ENCODE assay signal across 26 mouse cellular contexts in the genomic region with DNA sequence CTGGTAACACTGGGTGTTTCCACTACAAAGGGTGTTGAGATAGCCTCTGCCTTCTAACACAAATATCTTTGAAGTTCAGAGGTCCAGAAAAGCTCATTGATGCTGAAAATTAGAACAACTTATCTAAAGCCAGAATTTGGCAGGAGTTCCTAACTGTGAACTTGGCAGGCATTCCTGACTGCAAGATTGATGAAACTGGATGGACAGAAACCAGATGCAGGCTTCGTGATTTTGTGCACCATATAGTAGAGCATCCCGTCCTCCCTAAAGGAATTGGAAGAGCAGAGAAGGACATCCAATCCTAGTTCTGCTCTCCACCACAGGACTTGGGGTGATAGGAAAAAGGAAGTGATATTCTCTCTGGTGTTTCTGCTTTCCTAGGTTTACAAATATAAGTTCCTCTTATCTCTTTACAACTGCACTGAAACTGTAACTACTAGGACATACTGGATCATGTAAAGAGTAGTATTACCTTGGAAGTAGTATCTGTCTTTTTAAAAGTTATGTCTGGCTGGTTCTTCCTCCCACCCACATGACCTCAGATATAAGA.
A peak's percentile ranks its signal among the peaks of the same experiment; 100 is the strongest.
DNase-seq lines count a peak whose midpoint lies in the region; ATAC-seq and TF ChIP-seq lines count a peak whose summit lies in the region.
"Had no signal": no experiment of that assay in that cellular context is flagged by ENCODE, and none has a peak within 500 bp of the region (broad histone marks: within the 10 kb centered on the region; RNA-seq: fewer than 3 reads in every experiment).

No protein-coding gene starts in this region.

- no peaks in the 10 kb centered on the region for H3K9me3 ChIP-seq in hindbrain, postnatal 0 days (ENCODE audit: low read length)
- H3K9me3 ChIP-seq in hindbrain, embryonic 11.5 days (ENCODE audit: control insufficient read depth, low read length), result no peaks in the 10 kb centered on the region
- no peaks in the 10 kb centered on the region for H3K9me3 ChIP-seq in lung, embryonic 15.5 days
- H3K9me3 ChIP-seq: embryonic facial prominence, embryonic 15.5 days; forebrain, embryonic 13.5 days; hindbrain, embryonic 15.5 days had no signal

- no peak overlapping the region for H3K27ac ChIP-seq in hindbrain, postnatal 0 days
- no peak overlapping the region for H3K27ac ChIP-seq in hindbrain, embryonic 11.5 days (ENCODE audit: low read depth, low read length)
- H3K27ac ChIP-seq in lung, embryonic 15.5 days, result no peak overlapping the region
- H3K27ac ChIP-seq: embryonic facial prominence, embryonic 15.5 days; forebrain, embryonic 13.5 days; hindbrain, embryonic 15.5 days had no signal

- H3K27me3 ChIP-seq in hindbrain, postnatal 0 days (ENCODE audit: insufficient read depth, low read length), result no peaks in the 10 kb centered on the region
- no peaks in the 10 kb centered on the region for H3K27me3 ChIP-seq in hindbrain, embryonic 11.5 days (ENCODE audit: control insufficient read depth, insufficient read depth, low read length)
- H3K27me3 ChIP-seq in lung, embryonic 15.5 days, result no peaks in the 10 kb centered on the region
- H3K27me3 ChIP-seq: embryonic facial prominence, embryonic 15.5 days; forebrain, embryonic 13.5 days; hindbrain, embryonic 15.5 days had no signal

- WGBS in hindbrain, postnatal 0 days, result 40% methylated on average over 2 of the region's 2 CpGs
- 92% methylated on average over 2 of the region's 2 CpGs for WGBS in hindbrain, embryonic 11.5 days
- 44% methylated on average over 2 of the region's 2 CpGs for WGBS in lung, embryonic 15.5 days

- no peaks in the 10 kb centered on the region for H3K36me3 ChIP-seq in hindbrain, postnatal 0 days (ENCODE audit: insufficient read depth, low read length)
- H3K36me3 ChIP-seq in hindbrain, embryonic 11.5 days (ENCODE audit: control insufficient read depth, insufficient read depth, low read length), result no peaks in the 10 kb centered on the region
- H3K36me3 ChIP-seq in lung, embryonic 15.5 days, result no peaks in the 10 kb centered on the region
- H3K36me3 ChIP-seq: embryonic facial prominence, embryonic 15.5 days; hindbrain, embryonic 15.5 days had no signal

- no peak overlapping the region for H3K4me2 ChIP-seq in hindbrain, postnatal 0 days (ENCODE audit: low read depth, low read length)
- H3K4me2 ChIP-seq in hindbrain, embryonic 11.5 days (replicated peaks; ENCODE audit: low read depth, low read length), result no peak overlapping the region
- H3K4me2 ChIP-seq in lung, embryonic 15.5 days, result no peak overlapping the region
- H3K4me2 ChIP-seq: embryonic facial prominence, embryonic 15.5 days; forebrain, embryonic 13.5 days; heart, embryonic 11.5 days; hindbrain, embryonic 15.5 days; liver, embryonic 11.5 days had no signal

- H3K9ac ChIP-seq in hindbrain, postnatal 0 days (replicated peaks; ENCODE audit: low read length), result no peak overlapping the region
- no peak overlapping the region for H3K9ac ChIP-seq in hindbrain, embryonic 11.5 days (ENCODE audit: low read depth, low read length)
- no peak overlapping the region for H3K9ac ChIP-seq in lung, embryonic 15.5 days
- H3K9ac ChIP-seq: embryonic facial prominence, embryonic 15.5 days; forebrain, embryonic 13.5 days; hindbrain, embryonic 15.5 days had no signal

- DNase-seq in hindbrain, postnatal 0 days (ENCODE audit: low spot score), result peak; percentile 12
- DNase-seq in hindbrain, embryonic 11.5 days (ENCODE audit: low spot score), result no peak
- no peak for DNase-seq in lung, postnatal 10 days
- no peak for DNase-seq in embryo, embryonic 11 days
- DNase-seq: adrenal gland, adult 2 months; adrenal gland, postnatal 36 days; B cell, adult 2 months; cerebellum, adult 8-10 months; cerebellum, postnatal 36 days; gastrocnemius, postnatal 10 days; kidney, adult 18-20 months; kidney, postnatal 36 days; left cerebral cortex, postnatal 4 days; midbrain, embryonic 14.5 days; right cerebral cortex, adult 18-20 months; spleen, adult 18-20 months; thymus, postnatal 14 days had no signal

- no peak for ATAC-seq in hindbrain, postnatal 0 days
- no peak for ATAC-seq in hindbrain, embryonic 11.5 days (ENCODE audit: low FRiP score)
- ATAC-seq in lung, embryonic 15.5 days (ENCODE audit: borderline replicate concordance, extremely low read depth, low FRiP score, low TSS enrichment), result peak; percentile 65; the same call in 1 of the 2 replicates
- ATAC-seq in common myeloid progenitor, adult 5-6 weeks (replicated peaks; ENCODE audit: low read depth, poor library complexity, severe bottlenecking), result peak; percentile 36
- ATAC-seq in megakaryocyte progenitor cell, adult 5-6 weeks (replicated peaks; ENCODE audit: poor library complexity), result peak; percentile 86
- ATAC-seq: activated CD4-positive, CD25-positive, alpha-beta regulatory T cell, adult 4 months; forebrain, embryonic 13.5 days had no signal

- H3K4me1 ChIP-seq in hindbrain, postnatal 0 days (ENCODE audit: insufficient read depth, low read length), result no peaks in the 10 kb centered on the region
- H3K4me1 ChIP-seq in hindbrain, embryonic 11.5 days (replicated peaks; ENCODE audit: control insufficient read depth, insufficient read depth, low read length), result no peaks in the 10 kb centered on the region
- no peaks in the 10 kb centered on the region for H3K4me1 ChIP-seq in lung, embryonic 15.5 days
- H3K4me1 ChIP-seq: forebrain, embryonic 13.5 days; hindbrain, embryonic 15.5 days had no signal

- no peak for TF ChIP-seq CTCF in hindbrain, postnatal 0 days (IDR thresholded peaks at IDR 0.05; ENCODE audit: low read depth)

- H3K4me3 ChIP-seq in hindbrain, postnatal 0 days (ENCODE audit: low read length), result no peak overlapping the region
- H3K4me3 ChIP-seq in hindbrain, embryonic 11.5 days (ENCODE audit: low read depth, low read length), result no peak overlapping the region
- no peak overlapping the region for H3K4me3 ChIP-seq in lung, embryonic 15.5 days
- H3K4me3 ChIP-seq: embryonic facial prominence, embryonic 15.5 days; forebrain, embryonic 13.5 days; hindbrain, embryonic 15.5 days had no signal

Comparison
In these comparisons a context has a peak if more than half of its experiments do, and no peak if none do; other contexts are left out.
1. ATAC-seq: peak in lung, embryonic 15.5 days (single experiment), common myeloid progenitor, adult 5-6 weeks (single experiment) and megakaryocyte progenitor cell, adult 5-6 weeks (single experiment); none in hindbrain, postnatal 0 days (single experiment) and hindbrain, embryonic 11.5 days (single experiment).